Mouse (Mus musculus): Measurements from ENCODE around the gene Brsk1. TPM values are rescaled to one million over a fixed set of nuclear protein-coding genes. Genes with fewer than 3 reads are reported as not detected.

Brsk1 gene
- 2.1 and 2.3 TPM in 2 replicates for polyA plus RNA-seq (2014; fragmentation: Nextera tagmentation; extraction: Ambion mirVana)

GRCm38 (mm10) chr7:4690387-4690786 is at the start of gene Brsk1:
Gene Brsk1 (plus strand): TSS chr7:4690604.
- Histone ChIP-seq H3K4me3 (ENCODE audit: low read depth, low read length) (peak within 1 kb of the TSS; percentile 94), H3K4me2 (ENCODE audit: low read depth, low read length) (peak within 1 kb of the TSS; percentile 94), H3K27me3 (ENCODE audit: control insufficient read depth, insufficient read depth, low read length) (no peaks in the 10 kb centered on the region), H3K9me3 (replicated peaks; ENCODE audit: control insufficient read depth, low read length) (no peaks in the 10 kb centered on the region), H3K4me1 (ENCODE audit: control insufficient read depth, insufficient read depth, low read length) (no peaks in the 10 kb centered on the region), H3K27ac (replicated peaks; ENCODE audit: low read depth, low read length) (peak within 1 kb of the TSS; percentile 93), H3K9ac (replicated peaks; ENCODE audit: low read length) (peak within 1 kb of the TSS; percentile 100), H3K36me3 (replicated peaks; ENCODE audit: control insufficient read depth, insufficient read depth, low read depth, low read length) (no peaks in the 10 kb centered on the region; the same call in 1 of the 2 replicates)
- ATAC-seq (replicated peaks; ENCODE audit: insufficient number of reproducible peaks, low FRiP score, low TSS enrichment, low read depth), result peak; percentile 81
- DNase-seq (ENCODE audit: low spot score), result peak; percentile 94
- WGBS, result 0% methylated on average over 7 of the region's 18 CpGs

- Histone ChIP-seq H3K4me3 (ENCODE audit: low read depth, low read length) (no peak overlapping the region), H3K4me1 (ENCODE audit: control insufficient read depth, insufficient read depth, low read length) (no peaks in the 10 kb centered on the region), H3K4me2 (ENCODE audit: low read depth, low read length) (no peak overlapping the region), H3K27me3 (ENCODE audit: control insufficient read depth, insufficient read depth, low read length) (no peaks in the 10 kb centered on the region), H3K9me3 (replicated peaks; ENCODE audit: control insufficient read depth, low read length) (no peaks in the 10 kb centered on the region), H3K36me3 (replicated peaks; ENCODE audit: control insufficient read depth, insufficient read depth, low read depth, low read length) (peaks cover 16% of the 10 kb centered on the region), H3K9ac (replicated peaks; ENCODE audit: low read length) (no peak overlapping the region), H3K27ac (replicated peaks; ENCODE audit: low read depth, low read length) (no peak overlapping the region)
- no peak for ATAC-seq (replicated peaks; ENCODE audit: insufficient number of reproducible peaks, low FRiP score, low TSS enrichment, low read depth)
- 74% methylated on average over 11 of the region's 11 CpGs for WGBS
- no peak for DNase-seq (ENCODE audit: low spot score)
These were observed 49.2 kb upstream of the Brsk1 start for GRCm38 (mm10) chr7:4641155-4641554.

GRCm38 (mm10) chr7:4641956-4642355 is 48.4 kb upstream of the Brsk1 start:
- DNase-seq (ENCODE audit: low spot score), result no peak
- ATAC-seq (replicated peaks; ENCODE audit: insufficient number of reproducible peaks, low FRiP score, low TSS enrichment, low read depth), result no peak; the same call in 1 of the 2 replicates
- Histone ChIP-seq H3K36me3 (replicated peaks; ENCODE audit: control insufficient read depth, insufficient read depth, low read depth, low read length) (peaks cover 16% of the 10 kb centered on the region), H3K4me2 (ENCODE audit: low read depth, low read length) (no peak overlapping the region), H3K27me3 (ENCODE audit: control insufficient read depth, insufficient read depth, low read length) (no peaks in the 10 kb centered on the region), H3K27ac (replicated peaks; ENCODE audit: low read depth, low read length) (no peak overlapping the region), H3K4me1 (ENCODE audit: control insufficient read depth, insufficient read depth, low read length) (no peaks in the 10 kb centered on the region), H3K9me3 (replicated peaks; ENCODE audit: control insufficient read depth, low read length) (no peaks in the 10 kb centered on the region), H3K4me3 (ENCODE audit: low read depth, low read length) (no peak overlapping the region), H3K9ac (replicated peaks; ENCODE audit: low read length) (no peak overlapping the region)
- 90% methylated on average over 7 of the region's 7 CpGs for WGBS

- no peaks in the 10 kb centered on the region for H3K9me3 ChIP-seq (replicated peaks; ENCODE audit: control insufficient read depth, low read length)
- no peaks in the 10 kb centered on the region for H3K27me3 ChIP-seq (ENCODE audit: control insufficient read depth, insufficient read depth, low read length)
- ATAC-seq (replicated peaks; ENCODE audit: insufficient number of reproducible peaks, low FRiP score, low TSS enrichment, low read depth) (no peak), DNase-seq (ENCODE audit: low spot score) (no peak)
- no peak overlapping the region for H3K4me2 ChIP-seq (ENCODE audit: low read depth, low read length)
- H3K27ac ChIP-seq (replicated peaks; ENCODE audit: low read depth, low read length), result no peak overlapping the region
- H3K9ac ChIP-seq (replicated peaks; ENCODE audit: low read length), result no peak overlapping the region
- WGBS, result 84% methylated on average over 6 of the region's 6 CpGs
- no peak overlapping the region for H3K4me3 ChIP-seq (ENCODE audit: low read depth, low read length)
- H3K36me3 ChIP-seq (replicated peaks; ENCODE audit: control insufficient read depth, insufficient read depth, low read depth, low read length), result peaks cover 16% of the 10 kb centered on the region
- H3K4me1 ChIP-seq (ENCODE audit: control insufficient read depth, insufficient read depth, low read length), result no peaks in the 10 kb centered on the region
These were observed 47.2 kb upstream of the Brsk1 start for GRCm38 (mm10) chr7:4643225-4643624.

DNA sequence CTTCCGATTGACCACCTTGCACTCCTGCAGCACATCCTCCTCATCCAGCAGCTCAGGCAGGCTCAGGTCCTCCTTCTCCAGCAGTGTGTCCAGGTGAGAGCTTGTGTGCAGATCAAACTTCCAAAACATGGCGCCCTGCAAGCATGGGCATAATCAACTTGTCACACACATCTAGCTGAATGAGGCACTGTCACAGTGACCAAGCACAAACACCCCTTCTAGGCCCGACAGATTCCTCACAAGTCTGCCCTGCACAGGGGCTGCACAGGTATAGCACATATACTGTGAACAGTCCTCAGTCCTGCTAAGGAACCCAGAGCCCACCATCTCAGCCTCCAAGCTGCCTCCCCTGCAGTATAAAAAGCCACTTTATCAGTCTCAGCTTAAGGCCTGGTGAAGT is 43.6 kb upstream of the Brsk1 start:
- Histone ChIP-seq H3K27ac (replicated peaks; ENCODE audit: low read depth, low read length) (no peak overlapping the region), H3K36me3 (replicated peaks; ENCODE audit: control insufficient read depth, insufficient read depth, low read depth, low read length) (peaks cover 5% of the 10 kb centered on the region), H3K9ac (replicated peaks; ENCODE audit: low read length) (no peak overlapping the region), H3K4me3 (ENCODE audit: low read depth, low read length) (no peak overlapping the region), H3K9me3 (replicated peaks; ENCODE audit: control insufficient read depth, low read length) (no peaks in the 10 kb centered on the region), H3K27me3 (ENCODE audit: control insufficient read depth, insufficient read depth, low read length) (no peaks in the 10 kb centered on the region), H3K4me2 (ENCODE audit: low read depth, low read length) (no peak overlapping the region; the same call in 1 of the 2 replicates), H3K4me1 (ENCODE audit: control insufficient read depth, insufficient read depth, low read length) (no peaks in the 10 kb centered on the region)
- ATAC-seq (replicated peaks; ENCODE audit: insufficient number of reproducible peaks, low FRiP score, low TSS enrichment, low read depth) (no peak), DNase-seq (ENCODE audit: low spot score) (no peak)
- WGBS, result 84% methylated on average over 3 of the region's 3 CpGs

- H3K4me3 ChIP-seq (ENCODE audit: low read depth, low read length), result no peak overlapping the region
- 77% methylated on average over 6 of the region's 6 CpGs for WGBS
- no peaks in the 10 kb centered on the region for H3K27me3 ChIP-seq (ENCODE audit: control insufficient read depth, insufficient read depth, low read length)
- no peak overlapping the region for H3K9ac ChIP-seq (replicated peaks; ENCODE audit: low read length)
- no peak overlapping the region for H3K27ac ChIP-seq (replicated peaks; ENCODE audit: low read depth, low read length)
- no peak overlapping the region for H3K4me2 ChIP-seq (ENCODE audit: low read depth, low read length)
- H3K9me3 ChIP-seq (replicated peaks; ENCODE audit: control insufficient read depth, low read length), result no peaks in the 10 kb centered on the region
- no peaks in the 10 kb centered on the region for H3K4me1 ChIP-seq (ENCODE audit: control insufficient read depth, insufficient read depth, low read length)
- ATAC-seq (replicated peaks; ENCODE audit: insufficient number of reproducible peaks, low FRiP score, low TSS enrichment, low read depth), result no peak
- peaks cover 5% of the 10 kb centered on the region for H3K36me3 ChIP-seq (replicated peaks; ENCODE audit: control insufficient read depth, insufficient read depth, low read depth, low read length)
- DNase-seq (ENCODE audit: low spot score), result no peak
These were observed 43.1 kb upstream of the Brsk1 start for GRCm38 (mm10) chr7:4647291-4647690.

- H3K9ac ChIP-seq (replicated peaks; ENCODE audit: low read length), result no peak overlapping the region
- WGBS, result 89% methylated on average over 2 of the region's 2 CpGs
- DNase-seq (ENCODE audit: low spot score) (no peak), ATAC-seq (replicated peaks; ENCODE audit: insufficient number of reproducible peaks, low FRiP score, low TSS enrichment, low read depth) (no peak)
- peaks cover 5% of the 10 kb centered on the region for H3K36me3 ChIP-seq (replicated peaks; ENCODE audit: control insufficient read depth, insufficient read depth, low read depth, low read length)
- no peaks in the 10 kb centered on the region for H3K4me1 ChIP-seq (ENCODE audit: control insufficient read depth, insufficient read depth, low read length)
- H3K4me3 ChIP-seq (ENCODE audit: low read depth, low read length), result no peak overlapping the region
- H3K4me2 ChIP-seq (ENCODE audit: low read depth, low read length), result no peak overlapping the region
- no peaks in the 10 kb centered on the region for H3K27me3 ChIP-seq (ENCODE audit: control insufficient read depth, insufficient read depth, low read length)
- H3K27ac ChIP-seq (replicated peaks; ENCODE audit: low read depth, low read length), result no peak overlapping the region
- no peaks in the 10 kb centered on the region for H3K9me3 ChIP-seq (replicated peaks; ENCODE audit: control insufficient read depth, low read length)
These were observed 42.4 kb upstream of the Brsk1 start for GRCm38 (mm10) chr7:4647992-4648391.

- Histone ChIP-seq H3K9ac (replicated peaks; ENCODE audit: low read length) (no peak overlapping the region), H3K4me3 (ENCODE audit: low read depth, low read length) (no peak overlapping the region), H3K27ac (replicated peaks; ENCODE audit: low read depth, low read length) (no peak overlapping the region), H3K9me3 (replicated peaks; ENCODE audit: control insufficient read depth, low read length) (no peaks in the 10 kb centered on the region), H3K27me3 (ENCODE audit: control insufficient read depth, insufficient read depth, low read length) (no peaks in the 10 kb centered on the region), H3K4me1 (ENCODE audit: control insufficient read depth, insufficient read depth, low read length) (peaks cover 2% of the 10 kb centered on the region; the same call in 1 of the 2 replicates), H3K4me2 (ENCODE audit: low read depth, low read length) (no peak overlapping the region), H3K36me3 (replicated peaks; ENCODE audit: control insufficient read depth, insufficient read depth, low read depth, low read length) (no peaks in the 10 kb centered on the region)
- no peak for DNase-seq (ENCODE audit: low spot score)
- 85% methylated on average over 8 of the region's 8 CpGs for WGBS
- no peak for ATAC-seq (replicated peaks; ENCODE audit: insufficient number of reproducible peaks, low FRiP score, low TSS enrichment, low read depth)
These were observed 38.8 kb upstream of the Brsk1 start for GRCm38 (mm10) chr7:4651581-4651980.
